Mouse (Mus musculus) gastrocnemius, postnatal 10 days (tissue): ENCODE measurements around the gene Limch1. TPM values are rescaled to one million over a fixed set of nuclear protein-coding genes. Genes with fewer than 3 reads are reported as not detected.

Experiments
- DNase-seq: peaks from one replicate; pipeline ENCODE4 v3.0.0; 2021; ENCODE audit warnings: mixed read lengths
- total RNA-seq, 2 experiments: library from RNA; stranded (reverse); gene quantifications; 2 replicates each; pipeline ENCODE4 v1.2.3; 2021

The Limch1 gene
- total RNA-seq, 2 experiments from 2014 or later: 166 to 172 TPM

DNA sequence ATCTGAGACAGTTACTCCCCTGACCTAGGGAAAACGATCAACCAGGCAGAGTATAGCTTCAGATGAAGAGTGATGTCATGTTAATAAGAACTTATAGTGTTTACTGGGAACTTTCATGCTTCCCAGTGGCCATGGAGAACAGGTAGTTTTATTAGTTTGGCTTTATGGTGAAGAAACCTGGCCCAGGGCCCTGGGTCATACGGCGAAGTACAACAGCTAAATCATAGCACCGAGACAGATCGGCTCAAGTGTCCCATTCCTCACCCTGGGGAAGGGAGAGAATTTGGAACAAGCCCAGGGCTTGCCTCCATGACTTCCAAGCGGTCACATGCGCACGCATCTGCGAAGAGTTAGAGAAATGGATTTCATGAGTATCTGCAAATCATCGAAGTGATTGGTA, 84.6 kb downstream of the Limch1 start:
- no peak for DNase-seq

- no peak for DNase-seq
Measured at GRCm38 (mm10) chr5:66834756-66835155, 89.1 kb downstream of the Limch1 start.

DNA sequence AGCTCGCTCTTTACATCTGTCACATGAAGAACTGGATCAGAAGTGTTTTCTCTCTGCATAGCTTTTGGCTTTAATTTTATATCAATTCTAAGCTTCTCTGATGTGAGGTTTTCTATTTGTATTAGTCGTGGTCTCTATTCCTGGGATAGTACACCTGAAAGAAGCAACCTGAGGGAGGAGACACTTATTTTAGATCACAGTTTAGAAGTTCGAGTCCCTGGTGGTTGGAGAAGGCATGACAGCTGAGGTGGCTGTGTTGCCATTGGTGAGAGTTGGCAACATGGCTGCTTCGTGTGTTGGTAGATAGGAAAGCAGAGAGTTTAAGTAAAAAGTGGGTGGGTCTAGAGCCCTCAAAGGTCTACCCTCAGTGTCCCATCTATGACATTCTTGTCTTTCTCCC, 91.3 kb downstream of the Limch1 start:
- DNase-seq: no peak

DNA sequence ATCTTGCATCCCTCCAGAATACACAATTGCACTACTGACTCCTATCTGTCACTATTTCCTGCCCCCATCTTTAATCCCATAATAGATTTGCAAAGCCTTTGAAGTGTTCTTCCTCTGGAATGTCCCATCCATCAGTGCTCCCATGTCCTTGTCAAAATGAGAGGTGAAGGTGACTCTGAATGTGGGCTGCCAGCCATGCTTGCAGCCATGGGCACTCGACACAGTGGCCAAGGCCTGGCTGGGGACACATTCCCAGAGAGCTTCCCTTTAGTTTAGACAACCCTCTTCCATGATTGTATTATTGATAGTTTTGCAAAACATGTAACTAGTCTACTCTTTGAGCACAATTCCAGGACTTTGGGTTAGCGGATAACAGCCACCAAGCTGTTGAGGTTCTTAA, 96.3 kb downstream of the Limch1 start:
- no peak for DNase-seq

- no peak for DNase-seq
Measured at GRCm38 (mm10) chr5:66842776-66843175, 97.1 kb downstream of the Limch1 start.

DNA sequence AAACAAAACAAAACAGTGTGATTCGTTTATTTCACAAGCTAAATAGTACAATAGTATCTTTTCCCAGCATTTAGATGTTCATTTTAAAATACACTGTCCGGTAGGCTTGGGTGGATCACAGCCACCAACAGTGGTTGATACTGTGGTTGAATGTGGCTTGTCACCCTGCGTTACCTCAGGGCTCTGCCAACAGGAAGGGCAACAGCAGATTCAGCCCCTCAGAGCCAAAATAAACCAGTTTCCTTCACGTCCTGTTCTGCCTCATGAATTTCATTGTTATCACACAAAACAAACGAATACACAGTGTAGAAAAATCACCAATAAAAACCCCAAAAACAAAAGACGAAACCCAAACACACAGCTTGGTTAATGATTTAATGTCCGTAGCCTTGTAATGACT, 102.5 kb downstream of the Limch1 start:
- DNase-seq: no peak

DNA sequence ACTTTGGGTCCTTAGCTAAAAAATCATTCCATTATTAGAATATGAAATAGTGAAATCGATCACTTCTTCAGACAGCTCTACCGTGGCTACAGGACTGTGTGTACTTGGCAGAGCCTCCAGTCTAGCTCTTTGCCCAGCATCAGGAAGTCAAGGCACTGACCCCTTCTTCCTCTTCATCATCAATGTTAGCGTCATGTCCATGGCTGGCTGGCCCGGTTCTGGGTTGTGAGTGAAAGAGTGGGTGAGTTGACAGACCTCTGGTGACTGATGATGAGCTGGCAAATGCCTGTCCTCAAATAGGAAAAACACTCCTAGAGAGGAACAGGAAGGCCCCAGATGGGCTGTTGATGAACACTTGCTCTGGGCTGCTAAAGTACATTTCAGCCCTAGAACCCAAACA, 103.5 kb downstream of the Limch1 start:
- DNase-seq: no peak

DNA sequence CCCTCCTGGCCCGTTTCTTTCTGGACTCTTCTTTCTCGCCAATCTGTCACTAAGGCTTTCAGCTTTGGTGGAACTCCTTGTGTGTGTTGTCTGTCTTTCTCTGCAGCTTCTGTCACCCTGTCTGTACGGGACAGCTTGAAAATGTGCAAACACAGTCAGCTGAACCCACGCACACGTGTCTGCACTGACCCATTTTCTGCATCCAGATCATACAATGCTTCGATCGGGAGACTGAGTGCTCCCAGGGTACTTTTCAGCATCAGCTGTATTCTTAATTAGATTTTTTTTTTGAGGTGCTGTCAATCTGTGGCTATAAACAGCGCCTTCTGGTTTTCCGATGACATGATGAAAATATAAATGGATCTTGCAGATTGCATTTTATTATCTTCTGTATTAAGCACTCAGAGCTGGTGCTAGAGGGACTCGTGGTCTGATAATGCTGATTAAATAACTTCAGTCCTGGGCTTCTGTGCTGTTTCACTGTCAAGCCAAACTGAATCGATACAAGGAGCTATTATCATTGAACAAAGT, 105.2 kb downstream of the Limch1 start:
- DNase-seq: no peak

DNA sequence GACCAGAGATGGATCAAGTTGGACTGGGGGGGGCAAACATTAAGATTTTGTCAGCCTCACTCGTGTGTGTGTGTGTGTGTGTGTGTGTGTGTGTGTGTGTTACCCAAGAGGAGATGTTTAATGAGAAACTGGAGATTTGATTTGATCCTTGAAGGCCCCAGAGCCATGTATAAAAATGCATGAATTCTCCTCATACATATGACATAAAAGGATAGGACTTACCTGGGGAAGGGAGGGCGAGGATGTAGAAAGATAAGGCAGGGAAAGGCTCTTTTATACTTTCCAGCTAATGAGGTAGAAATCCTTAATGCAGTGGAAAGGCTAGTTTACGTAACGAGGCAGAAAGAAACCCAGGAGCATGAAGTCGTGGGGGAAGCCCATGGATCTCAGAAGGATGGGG, 106.1 kb downstream of the Limch1 start:
- no peak for DNase-seq

GRCm38 (mm10) chr5:66854263-66854662, 108.6 kb downstream of the Limch1 start:
- no peak for DNase-seq

DNA sequence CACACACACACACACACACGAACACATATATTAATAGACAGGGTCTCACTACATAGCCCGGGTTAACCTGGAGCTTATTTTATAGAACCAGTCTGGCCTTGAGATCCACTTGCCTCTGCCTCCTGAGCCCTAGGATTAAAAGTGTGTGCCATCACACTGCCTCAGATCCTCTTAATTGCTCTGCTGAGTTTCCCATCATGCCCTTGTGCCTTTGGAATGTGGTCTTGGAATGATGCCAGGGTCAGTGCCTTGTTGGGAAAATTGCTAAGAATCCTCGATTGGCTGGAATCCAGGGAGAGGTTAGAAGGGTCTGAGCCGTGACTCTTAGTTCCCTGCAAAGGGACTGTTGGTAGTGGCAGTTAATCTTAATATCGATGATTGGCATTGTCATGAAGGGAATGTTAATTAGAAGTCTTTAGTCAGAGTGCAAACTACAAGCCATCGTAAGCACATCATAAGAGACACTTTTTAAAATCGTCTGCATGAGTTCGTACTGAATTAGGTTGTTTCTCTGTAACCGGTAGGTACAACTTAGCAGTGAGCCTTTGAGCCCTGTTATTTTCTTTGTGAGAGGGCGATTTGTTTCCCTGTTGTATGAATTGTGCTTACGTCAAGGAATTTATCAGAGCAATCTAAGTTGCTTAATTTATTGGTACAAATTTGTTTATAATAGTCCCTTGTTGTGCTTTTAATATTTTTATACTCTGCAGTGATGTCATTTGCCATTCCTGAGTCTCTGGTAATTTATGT, 109.9 kb downstream of the Limch1 start:
- DNase-seq: no peak

GRCm38 (mm10) chr5:66859506-66859905, 113.9 kb downstream of the Limch1 start:
- DNase-seq: no peak

- no peak for DNase-seq
Measured at GRCm38 (mm10) chr5:66861232-66862035, 115.8 kb downstream of the Limch1 start.

DNA sequence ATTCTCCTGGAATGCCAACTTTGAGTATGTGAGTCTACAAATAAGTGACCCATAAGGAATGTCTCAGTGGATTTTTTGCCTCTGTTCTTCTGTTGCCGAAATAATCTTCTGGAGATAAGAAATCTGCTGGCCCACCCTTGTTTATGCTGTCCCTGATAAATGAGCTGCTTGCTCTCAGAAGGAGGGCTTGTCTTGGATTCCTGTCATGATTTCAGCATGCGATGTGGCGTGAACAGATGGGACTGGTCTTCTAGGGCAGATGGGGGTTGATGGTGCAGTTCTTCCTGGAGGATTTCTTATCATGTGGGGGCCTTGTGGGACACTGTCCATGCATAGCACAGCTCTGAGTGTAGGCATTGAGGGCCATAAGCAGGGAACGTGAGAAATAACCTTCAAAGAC, 116.5 kb downstream of the Limch1 start:
- DNase-seq: no peak

- no peak for DNase-seq
Measured at GRCm38 (mm10) chr5:66865229-66865628, 119.6 kb downstream of the Limch1 start.

GRCm38 (mm10) chr5:66866019-66866418, 120.4 kb downstream of the Limch1 start:
- no peak for DNase-seq

DNA sequence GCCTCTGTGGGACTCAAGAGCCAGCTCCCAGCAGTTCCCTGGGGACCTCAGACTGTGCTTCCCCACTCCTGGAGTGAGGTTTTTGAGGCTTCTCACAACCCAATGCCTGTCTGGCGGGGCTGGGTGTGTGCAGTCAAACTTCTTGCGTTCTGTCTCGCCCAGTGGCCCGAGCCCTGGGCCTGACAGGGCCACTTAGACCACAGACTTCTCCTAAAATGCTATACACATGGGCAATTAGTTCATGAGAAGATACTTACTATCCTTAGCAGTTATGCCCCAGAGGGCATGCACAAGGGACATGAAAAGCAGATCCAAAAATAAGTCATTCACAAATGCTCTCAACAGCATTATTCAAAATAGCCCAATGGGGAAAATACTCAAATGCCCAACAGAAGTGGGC, 123.9 kb downstream of the Limch1 start:
- no peak for DNase-seq

GRCm38 (mm10) chr5:66871521-66872050, 126.0 kb downstream of the Limch1 start:
- no peak for DNase-seq

GRCm38 (mm10) chr5:66872053-66872452, 126.4 kb downstream of the Limch1 start:
- DNase-seq: no peak

DNA sequence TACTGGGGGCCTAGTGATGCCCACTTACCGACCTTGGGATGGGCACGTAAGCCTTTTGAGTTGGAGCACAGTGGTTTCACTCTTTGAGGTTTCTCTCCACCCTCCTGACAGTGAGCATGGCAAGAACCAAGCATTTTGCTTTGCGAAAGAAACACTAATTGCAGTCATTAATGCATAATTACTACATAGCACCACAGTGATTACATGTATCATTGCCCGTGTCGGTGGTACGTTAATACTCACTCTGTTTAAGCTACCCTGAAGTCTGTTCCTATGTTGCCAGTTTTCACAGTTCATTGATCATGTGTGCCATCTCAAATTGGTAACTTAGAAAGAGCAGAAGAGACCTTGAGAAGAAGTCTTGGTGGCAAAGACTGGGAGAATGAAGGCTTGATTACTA, 127.1 kb downstream of the Limch1 start:
- DNase-seq: no peak

DNA sequence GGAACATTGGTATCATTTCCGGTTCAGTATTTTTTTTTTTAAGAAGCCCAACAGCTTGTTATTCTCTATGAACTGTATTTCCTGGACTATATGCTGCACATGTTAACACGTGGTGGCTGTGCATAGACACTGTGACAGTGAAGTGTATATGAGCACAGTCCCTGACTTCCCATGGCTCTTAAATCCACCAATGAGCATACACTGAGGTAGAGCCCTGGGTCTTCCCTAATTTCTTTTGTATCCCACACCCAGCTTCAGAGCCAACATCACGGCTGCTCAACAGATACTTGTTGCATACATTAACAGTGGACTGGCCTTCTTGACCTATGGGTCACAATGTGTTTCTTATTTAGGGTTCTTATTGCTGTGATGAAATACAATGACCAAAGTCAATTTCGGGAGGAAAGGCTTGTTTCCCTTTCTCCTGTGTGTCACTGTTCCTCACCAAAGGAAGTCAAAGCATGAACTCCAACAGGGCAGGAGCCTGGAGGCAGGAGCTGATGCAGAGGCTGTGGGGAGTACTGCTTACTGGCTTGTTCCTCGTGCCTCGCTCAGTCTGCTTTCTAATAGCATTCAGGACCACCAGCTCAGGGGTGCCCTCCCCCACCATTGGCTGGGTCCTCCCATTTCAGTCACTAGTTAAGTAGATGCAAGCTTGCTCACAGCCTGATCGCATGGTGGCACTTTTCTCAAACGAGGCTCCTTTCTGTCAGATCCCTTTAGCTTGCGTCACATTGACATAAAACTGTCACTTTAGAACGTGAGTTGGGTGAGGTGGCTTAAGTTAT, 130.6 kb downstream of the Limch1 start:
- DNase-seq: no peak

DNA sequence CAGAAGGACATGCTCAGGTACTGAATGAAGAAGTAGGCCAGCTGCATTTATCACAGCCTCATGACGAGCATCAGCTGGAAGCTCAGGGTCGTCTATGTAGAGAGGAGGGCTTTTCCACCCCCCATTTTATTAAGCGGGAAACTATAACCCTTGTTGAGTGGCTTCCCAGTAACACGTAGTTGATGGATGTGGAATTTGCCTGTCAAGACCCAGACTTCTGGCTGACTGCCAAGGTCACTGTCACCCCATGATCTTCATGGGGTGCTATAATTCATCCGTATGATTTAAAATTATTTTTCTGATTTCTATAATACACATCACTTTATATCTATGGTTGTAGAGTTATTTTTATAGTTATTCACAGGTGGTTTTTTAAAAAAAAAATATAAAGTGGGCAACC, 131.4 kb downstream of the Limch1 start:
- no peak for DNase-seq
